Mouse (Mus musculus): ENCODE measurements around the gene Rfng. TPM values are rescaled to one million over a fixed set of nuclear protein-coding genes. Genes with fewer than 3 reads are reported as not detected.
"Not testable (repeated sequence)": the region's sequence is repeated elsewhere in the genome, so short reads cannot be mapped to it uniquely, and the experiment has no call there.

The Rfng gene
- polyA plus RNA-seq, 1 experiment from 2014 or later: 41.1 TPM

- peaks cover 13% of the 10 kb centered on the region for H3K9me3 ChIP-seq (replicated peaks; ENCODE audit: control insufficient read depth, low read length)
- not testable (repeated sequence) for H3K27me3 ChIP-seq (ENCODE audit: control insufficient read depth, insufficient read depth, low read length); H3K27ac ChIP-seq (ENCODE audit: low read length); H3K9ac ChIP-seq (ENCODE audit: low read length); H3K4me1 ChIP-seq (ENCODE audit: control insufficient read depth, insufficient read depth, low read length); H3K4me3 ChIP-seq (replicated peaks; ENCODE audit: low read length); H3K36me3 ChIP-seq (ENCODE audit: control insufficient read depth, insufficient read depth, low read length)
- ATAC-seq (ENCODE audit: insufficient read depth, low FRiP score): peak; percentile 51
- peak overlapping the region; percentile 24; the same call in 1 of the 2 replicates for H3K4me2 ChIP-seq (ENCODE audit: low read depth, low read length)
- 12% methylated on average over 7 of the region's 23 CpGs for WGBS
Measured at GRCm38 (mm10) chr11:120763121-120763999, 20.6 kb downstream of the Rfng start.

DNA sequence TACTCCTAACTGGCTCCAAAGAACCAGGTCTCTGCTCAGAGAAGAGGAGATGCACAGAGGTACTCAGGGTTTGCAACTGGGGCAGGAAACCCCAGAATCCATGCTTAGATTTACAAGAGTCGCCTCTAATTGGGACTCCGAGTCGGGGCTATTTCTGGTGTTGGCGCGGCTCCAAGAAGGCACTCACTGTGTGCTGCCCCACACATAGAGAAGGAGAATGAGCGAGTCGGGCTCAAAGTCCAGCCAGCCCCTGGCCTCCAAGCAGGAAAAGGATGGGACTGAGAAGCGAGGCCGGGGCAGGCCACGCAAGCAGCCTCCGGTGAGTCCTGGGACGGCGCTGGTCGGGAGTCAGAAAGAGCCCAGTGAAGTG lies 21.4 kb downstream of the Rfng start, which contains the start of gene Hmga1b:
Gene Hmga1b, plus strand, starts transcription at position 123 of the 370 bp plus-strand sequence.
- peaks cover 19% of the 10 kb centered on the region for H3K9me3 ChIP-seq (replicated peaks; ENCODE audit: control insufficient read depth, low read length)
- not testable (repeated sequence) for H3K4me3 ChIP-seq (replicated peaks; ENCODE audit: low read length); H3K36me3 ChIP-seq (ENCODE audit: control insufficient read depth, insufficient read depth, low read length); H3K4me1 ChIP-seq (ENCODE audit: control insufficient read depth, insufficient read depth, low read length); H3K27me3 ChIP-seq (ENCODE audit: control insufficient read depth, insufficient read depth, low read length)
- 11% methylated on average over 14 of the region's 14 CpGs for WGBS
- peak within 1 kb of the TSS; percentile 24; the same call in 1 of the 2 replicates for H3K4me2 ChIP-seq (ENCODE audit: low read depth, low read length)
- peak within 1 kb of the TSS; percentile 85 for H3K27ac ChIP-seq (ENCODE audit: low read length)
- ATAC-seq (ENCODE audit: insufficient read depth, low FRiP score): peak; percentile 49; the same call in 1 of the 2 replicates
- peak within 1 kb of the TSS; percentile 50 for H3K9ac ChIP-seq (ENCODE audit: low read length)

GRCm38 (mm10) chr11:120761811-120762671 lies 22.0 kb downstream of the Rfng start:
- 60% methylated on average over 14 of the region's 14 CpGs for WGBS
- Histone ChIP-seq H3K27me3 (ENCODE audit: control insufficient read depth, insufficient read depth, low read length) (no peaks in the 10 kb centered on the region), H3K27ac (ENCODE audit: low read length) (peak overlapping the region; percentile 85), H3K4me2 (ENCODE audit: low read depth, low read length) (peak overlapping the region; percentile 24; the same call in 1 of the 2 replicates), H3K36me3 (ENCODE audit: control insufficient read depth, insufficient read depth, low read length) (no peaks in the 10 kb centered on the region), H3K9ac (ENCODE audit: low read length) (peak overlapping the region; percentile 50), H3K9me3 (replicated peaks; ENCODE audit: control insufficient read depth, low read length) (peaks cover 21% of the 10 kb centered on the region), H3K4me3 (replicated peaks; ENCODE audit: low read length) (no peak overlapping the region), H3K4me1 (ENCODE audit: control insufficient read depth, insufficient read depth, low read length) (peaks cover 5% of the 10 kb centered on the region)
- peak; percentile 73; the same call in 1 of the 2 replicates for ATAC-seq (ENCODE audit: insufficient read depth, low FRiP score)

DNA sequence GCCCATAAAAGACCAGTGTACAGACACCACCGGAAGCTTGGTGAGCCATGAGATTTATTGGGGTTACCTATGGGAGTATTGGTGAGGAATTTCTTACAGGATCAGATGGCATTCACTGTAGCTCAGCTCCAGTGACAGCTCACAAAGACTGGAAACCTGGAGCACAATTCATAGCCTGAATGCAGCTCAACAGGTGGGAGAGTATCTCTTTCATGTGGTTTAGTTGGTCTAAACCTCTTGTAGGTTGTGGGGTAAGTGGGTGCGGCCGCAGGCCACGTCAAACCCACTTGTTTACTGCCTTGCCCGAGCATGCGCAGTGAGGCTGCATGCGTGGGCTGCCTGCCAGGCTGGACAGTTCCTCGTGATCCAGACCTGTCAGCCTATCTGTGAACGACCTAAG lies 23.8 kb downstream of the Rfng start:
- H3K4me1 ChIP-seq (ENCODE audit: control insufficient read depth, insufficient read depth, low read length): peaks cover 5% of the 10 kb centered on the region
- no peak for ATAC-seq (ENCODE audit: insufficient read depth, low FRiP score)
- no peak overlapping the region for H3K27ac ChIP-seq (ENCODE audit: low read length)
- no peaks in the 10 kb centered on the region for H3K36me3 ChIP-seq (ENCODE audit: control insufficient read depth, insufficient read depth, low read length)
- no peak overlapping the region for H3K4me2 ChIP-seq (ENCODE audit: low read depth, low read length)
- H3K9ac ChIP-seq (ENCODE audit: low read length): no peak overlapping the region
- 87% methylated on average over 9 of the region's 9 CpGs for WGBS
- peaks cover 23% of the 10 kb centered on the region for H3K9me3 ChIP-seq (replicated peaks; ENCODE audit: control insufficient read depth, low read length)
- H3K4me3 ChIP-seq (replicated peaks; ENCODE audit: low read length): no peak overlapping the region
- no peaks in the 10 kb centered on the region for H3K27me3 ChIP-seq (ENCODE audit: control insufficient read depth, insufficient read depth, low read length)

DNA sequence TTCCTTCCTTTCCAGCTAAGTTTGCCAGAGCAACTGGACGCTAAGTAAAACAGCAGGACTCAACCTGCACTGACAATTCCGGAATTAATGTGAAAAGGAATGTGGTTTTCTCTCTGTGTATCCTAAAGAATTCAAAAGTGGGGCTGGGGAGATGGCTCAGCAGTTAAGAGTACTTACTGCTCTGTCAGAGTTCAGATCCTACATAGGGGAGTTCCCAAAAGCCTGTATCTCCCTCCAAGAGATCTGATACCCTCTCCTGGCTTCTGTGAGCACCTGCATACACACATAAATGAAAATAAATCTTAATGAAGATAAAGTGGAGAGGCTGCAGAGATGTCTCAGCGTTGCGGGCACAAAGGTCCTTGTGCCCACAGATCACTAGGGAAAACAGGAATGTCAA lies 32.4 kb downstream of the Rfng start:
- 56% methylated on average over 4 of the region's 4 CpGs for WGBS
- H3K36me3 ChIP-seq (ENCODE audit: control insufficient read depth, insufficient read depth, low read length): no peaks in the 10 kb centered on the region
- H3K4me3 ChIP-seq (replicated peaks; ENCODE audit: low read length): no peak overlapping the region
- no peak overlapping the region for H3K4me2 ChIP-seq (ENCODE audit: low read depth, low read length)
- H3K4me1 ChIP-seq (ENCODE audit: control insufficient read depth, insufficient read depth, low read length): no peaks in the 10 kb centered on the region; the same call in none of the 2 replicates
- no peaks in the 10 kb centered on the region for H3K27me3 ChIP-seq (ENCODE audit: control insufficient read depth, insufficient read depth, low read length)
- no peaks in the 10 kb centered on the region for H3K9me3 ChIP-seq (replicated peaks; ENCODE audit: control insufficient read depth, low read length)
- H3K27ac ChIP-seq (ENCODE audit: low read length): no peak overlapping the region
- ATAC-seq (ENCODE audit: insufficient read depth, low FRiP score): no peak
- no peak overlapping the region for H3K9ac ChIP-seq (ENCODE audit: low read length)

DNA sequence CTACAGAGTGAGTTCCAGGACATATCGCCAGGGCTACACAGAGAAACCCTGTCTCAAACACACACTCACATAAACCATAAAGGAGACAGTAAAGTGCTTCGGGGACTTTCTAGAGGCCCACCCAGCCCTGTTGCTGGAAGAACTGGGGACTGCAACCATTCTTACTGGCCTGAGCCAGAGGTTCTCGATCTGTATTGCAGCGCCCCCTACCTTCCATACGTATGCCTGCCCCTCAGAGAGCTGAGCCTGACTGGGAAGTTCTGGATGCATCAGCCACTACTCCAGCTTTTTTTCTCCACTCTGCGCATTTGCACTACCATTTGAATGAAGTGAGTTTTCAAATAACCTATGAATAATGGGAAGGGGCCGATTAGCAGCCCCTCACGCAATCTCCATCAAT lies 34.6 kb downstream of the Rfng start:
- Histone ChIP-seq H3K27me3 (ENCODE audit: control insufficient read depth, insufficient read depth, low read length) (no peaks in the 10 kb centered on the region), H3K36me3 (ENCODE audit: control insufficient read depth, insufficient read depth, low read length) (no peaks in the 10 kb centered on the region), H3K27ac (ENCODE audit: low read length) (no peak overlapping the region), H3K9me3 (replicated peaks; ENCODE audit: control insufficient read depth, low read length) (no peaks in the 10 kb centered on the region), H3K4me3 (replicated peaks; ENCODE audit: low read length) (no peak overlapping the region), H3K4me1 (ENCODE audit: control insufficient read depth, insufficient read depth, low read length) (no peaks in the 10 kb centered on the region; the same call in none of the 2 replicates), H3K9ac (ENCODE audit: low read length) (no peak overlapping the region), H3K4me2 (ENCODE audit: low read depth, low read length) (no peak overlapping the region)
- no peak for ATAC-seq (ENCODE audit: insufficient read depth, low FRiP score)
- 63% methylated on average over 8 of the region's 8 CpGs for WGBS

DNA sequence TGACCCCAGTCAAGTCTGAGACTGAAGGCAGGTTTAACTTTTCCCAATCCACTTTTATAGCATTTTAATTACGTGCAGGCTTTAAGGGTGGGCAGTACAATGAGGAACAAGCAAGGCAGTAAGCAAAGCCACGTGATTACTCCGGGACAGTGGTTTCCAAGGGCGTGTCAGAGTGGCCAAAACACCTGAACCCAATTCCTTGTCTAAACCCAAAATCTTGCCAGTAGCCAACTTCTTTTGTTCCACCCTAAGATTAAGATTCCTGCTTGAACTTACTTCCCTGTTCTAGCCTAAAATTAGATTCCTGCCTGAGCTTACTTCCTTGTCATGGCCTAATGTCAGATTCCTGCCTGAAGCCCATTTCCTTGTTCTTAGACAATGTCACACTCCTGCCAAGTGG lies 36.0 kb downstream of the Rfng start:
- Histone ChIP-seq H3K4me1 (ENCODE audit: control insufficient read depth, insufficient read depth, low read length) (no peaks in the 10 kb centered on the region; the same call in none of the 2 replicates), H3K36me3 (ENCODE audit: control insufficient read depth, insufficient read depth, low read length) (no peaks in the 10 kb centered on the region), H3K27me3 (ENCODE audit: control insufficient read depth, insufficient read depth, low read length) (no peaks in the 10 kb centered on the region), H3K27ac (ENCODE audit: low read length) (peak overlapping the region; percentile 70), H3K4me3 (replicated peaks; ENCODE audit: low read length) (no peak overlapping the region), H3K4me2 (ENCODE audit: low read depth, low read length) (no peak overlapping the region), H3K9me3 (replicated peaks; ENCODE audit: control insufficient read depth, low read length) (no peaks in the 10 kb centered on the region), H3K9ac (ENCODE audit: low read length) (no peak overlapping the region)
- WGBS: 66% methylated on average over 4 of the region's 4 CpGs
- ATAC-seq (ENCODE audit: insufficient read depth, low FRiP score): peak; percentile 47

DNA sequence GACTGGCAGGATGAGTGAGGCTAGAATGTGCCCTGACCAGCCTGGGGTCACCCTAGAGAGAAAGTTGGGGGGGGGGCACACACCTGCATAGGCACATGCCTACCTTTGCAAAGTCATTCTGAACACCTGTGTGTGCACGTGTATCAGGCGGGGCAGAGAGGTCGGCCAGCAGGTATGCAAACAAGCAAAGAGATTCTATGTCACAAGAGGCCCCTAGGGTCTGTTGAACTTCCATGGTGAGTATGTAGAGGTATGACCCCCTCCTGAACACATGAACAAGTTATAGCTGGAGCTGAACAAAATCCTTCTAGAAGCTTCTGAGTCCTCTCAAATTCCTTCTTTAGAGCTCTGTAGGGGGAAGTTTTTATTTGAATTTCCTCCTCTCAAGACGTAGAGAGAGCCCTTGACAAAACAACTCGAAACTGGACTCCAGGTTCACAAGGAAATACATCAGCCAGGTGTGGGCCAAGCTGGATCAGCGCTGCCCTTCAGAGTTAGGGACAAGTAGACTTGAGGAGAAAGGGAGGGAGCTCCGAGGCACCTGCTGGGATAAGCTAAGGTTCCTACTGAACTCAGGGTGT lies 39.8 kb downstream of the Rfng start:
- peak; percentile 25 for ATAC-seq (ENCODE audit: insufficient read depth, low FRiP score)
- Histone ChIP-seq H3K4me3 (replicated peaks; ENCODE audit: low read length) (no peak overlapping the region), H3K9ac (ENCODE audit: low read length) (no peak overlapping the region), H3K9me3 (replicated peaks; ENCODE audit: control insufficient read depth, low read length) (no peaks in the 10 kb centered on the region), H3K36me3 (ENCODE audit: control insufficient read depth, insufficient read depth, low read length) (no peaks in the 10 kb centered on the region), H3K27me3 (ENCODE audit: control insufficient read depth, insufficient read depth, low read length) (no peaks in the 10 kb centered on the region), H3K27ac (ENCODE audit: low read length) (peak overlapping the region; percentile 74), H3K4me1 (ENCODE audit: control insufficient read depth, insufficient read depth, low read length) (no peaks in the 10 kb centered on the region; the same call in none of the 2 replicates), H3K4me2 (ENCODE audit: low read depth, low read length) (no peak overlapping the region)
- 59% methylated on average over 7 of the region's 7 CpGs for WGBS
